Mouse (Mus musculus): ENCODE data around the gene Lrwd1.
"Not testable (repeated sequence)": the region's sequence is repeated elsewhere in the genome, so short reads cannot be mapped to it uniquely, and the experiment has no call there.

Lrwd1 gene

DNA sequence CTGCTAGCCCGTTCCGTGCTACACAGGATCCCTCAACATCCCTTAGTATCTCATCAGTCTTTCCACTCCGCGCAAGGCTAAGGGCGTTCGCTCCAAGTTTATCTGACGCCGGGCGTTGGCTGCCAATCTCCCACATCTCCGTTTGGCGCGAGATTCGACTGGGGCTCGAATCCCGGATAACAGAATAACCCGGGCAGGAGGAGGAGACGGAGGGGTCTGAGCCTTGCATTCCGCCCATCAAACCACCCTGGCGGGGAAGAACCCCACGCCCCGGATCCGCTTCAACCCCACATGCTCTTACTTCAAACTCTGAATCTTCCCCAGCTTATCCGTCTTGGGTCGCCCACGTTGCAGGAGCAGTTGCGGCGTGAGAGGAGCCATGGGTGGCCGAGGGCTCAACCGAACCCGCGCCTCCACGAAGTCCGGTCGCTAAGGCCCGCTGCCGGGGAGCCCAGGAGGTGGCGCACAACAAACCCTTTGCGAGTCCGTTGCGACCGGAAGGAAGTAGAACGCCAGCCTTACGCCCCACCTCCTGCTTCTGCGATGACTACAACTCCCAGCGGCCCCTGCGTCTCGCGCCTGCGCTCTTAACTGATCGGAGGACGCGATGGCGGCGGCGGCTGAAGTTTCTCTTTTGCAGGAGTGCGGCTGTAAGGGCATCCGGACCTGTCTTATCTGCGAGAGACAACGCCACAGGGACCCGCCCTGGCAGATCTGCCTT is at the start of gene Lrwd1, which contains the start of gene Alkbh4:
Lrwd1 (minus strand) TSS at position 504 of the 721 bp plus-strand sequence.
Alkbh4 (plus strand) TSS at position 576 of the 721 bp plus-strand sequence.
- peak; percentile 95 for DNase-seq

DNA sequence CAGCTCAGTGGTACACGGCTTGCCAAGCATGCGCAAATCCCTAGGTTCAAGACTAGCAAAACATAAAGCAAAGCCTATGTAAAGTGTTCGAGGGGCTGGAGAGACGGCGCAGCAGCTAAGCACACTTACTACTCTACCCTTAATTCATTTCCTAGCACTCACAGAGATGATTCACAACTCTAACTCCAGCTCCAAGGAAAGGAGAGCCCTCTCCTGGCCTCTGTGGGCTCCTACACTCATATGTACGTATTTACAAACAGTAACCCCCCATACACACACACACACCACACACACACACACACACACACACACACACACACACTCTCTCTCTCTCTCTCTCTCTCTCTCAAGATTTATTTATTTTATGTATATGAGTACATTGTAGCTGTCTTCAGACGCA is 47.9 kb upstream of the Lrwd1 start:
- DNase-seq, result no peak

DNA sequence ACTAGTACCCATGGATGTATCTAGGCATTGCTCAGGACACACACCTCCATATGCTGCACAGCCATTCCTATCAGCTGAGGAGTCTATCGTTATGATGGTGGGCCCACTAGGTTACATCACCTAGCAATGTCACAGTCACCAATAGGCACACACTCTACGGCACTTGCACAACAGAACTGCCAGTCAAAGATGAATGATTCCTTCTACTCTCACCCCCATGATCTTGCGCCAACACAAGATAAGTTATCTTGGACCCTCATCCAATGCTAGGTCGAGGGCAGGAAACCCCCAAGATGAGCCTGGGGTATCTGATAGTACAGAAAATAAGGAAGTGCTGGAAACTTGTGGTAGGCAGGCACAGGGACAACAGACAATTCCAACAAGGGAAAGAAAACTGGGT is 47.0 kb upstream of the Lrwd1 start:
- no peak for DNase-seq

DNA sequence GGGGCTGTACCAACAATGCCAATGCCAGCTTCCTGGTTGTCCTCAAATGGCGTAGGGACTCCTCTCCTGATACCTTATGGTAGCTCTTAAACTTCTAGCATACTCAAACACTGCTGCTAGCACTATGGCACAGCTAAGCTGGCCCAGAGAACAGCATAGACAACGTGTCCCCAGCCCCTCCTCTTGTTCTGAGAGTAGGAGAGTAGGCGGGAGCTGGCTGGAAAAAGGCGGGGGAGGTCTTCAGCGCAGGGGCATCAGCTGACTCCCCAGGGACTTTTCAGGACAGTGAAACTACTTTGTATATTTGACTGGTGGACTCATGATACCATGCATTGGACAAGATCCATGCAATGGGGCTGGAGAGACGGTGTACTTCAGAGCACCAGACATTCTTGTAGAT is 46.2 kb upstream of the Lrwd1 start:
- no peak for DNase-seq

DNA sequence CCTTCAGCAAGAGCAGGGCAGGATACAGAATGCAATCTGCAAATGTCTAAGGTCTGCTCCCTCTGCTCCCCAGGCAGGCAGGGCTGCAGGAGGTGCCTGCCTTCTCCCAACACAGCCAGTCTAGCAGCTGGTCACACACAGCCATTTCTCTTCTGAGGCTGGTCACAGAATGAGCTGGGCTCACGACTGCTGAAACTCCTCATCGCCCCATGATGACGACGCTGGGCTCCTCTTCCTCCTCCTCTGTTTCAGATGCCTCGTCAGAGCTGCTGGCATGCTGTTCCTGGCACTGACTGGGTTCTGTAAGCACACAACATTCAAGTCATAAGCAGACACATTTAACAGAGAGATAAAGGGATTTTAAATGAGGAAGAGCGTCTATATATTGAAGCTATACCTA is 45.3 kb upstream of the Lrwd1 start:
- DNase-seq, result no peak

DNA sequence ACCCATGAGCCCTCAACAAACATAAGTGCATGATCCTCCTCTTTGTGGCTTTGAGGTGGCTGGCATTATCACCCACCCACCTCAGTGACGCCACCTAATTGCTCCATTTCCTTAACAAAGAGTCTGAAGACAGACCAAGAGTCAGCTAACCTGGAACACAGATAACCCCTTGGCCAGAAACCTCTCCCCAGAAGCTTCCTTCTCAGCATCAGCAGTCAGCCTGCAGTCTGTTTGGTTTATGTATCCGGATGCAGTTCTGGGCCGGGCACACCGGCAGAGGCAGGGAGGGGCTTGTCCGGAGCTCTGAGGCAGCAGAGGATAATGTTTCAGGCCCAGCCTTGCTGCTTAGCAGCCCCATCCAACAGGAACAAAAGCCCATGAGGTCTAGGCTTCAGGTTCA is 43.7 kb upstream of the Lrwd1 start:
- DNase-seq, result no peak

DNA sequence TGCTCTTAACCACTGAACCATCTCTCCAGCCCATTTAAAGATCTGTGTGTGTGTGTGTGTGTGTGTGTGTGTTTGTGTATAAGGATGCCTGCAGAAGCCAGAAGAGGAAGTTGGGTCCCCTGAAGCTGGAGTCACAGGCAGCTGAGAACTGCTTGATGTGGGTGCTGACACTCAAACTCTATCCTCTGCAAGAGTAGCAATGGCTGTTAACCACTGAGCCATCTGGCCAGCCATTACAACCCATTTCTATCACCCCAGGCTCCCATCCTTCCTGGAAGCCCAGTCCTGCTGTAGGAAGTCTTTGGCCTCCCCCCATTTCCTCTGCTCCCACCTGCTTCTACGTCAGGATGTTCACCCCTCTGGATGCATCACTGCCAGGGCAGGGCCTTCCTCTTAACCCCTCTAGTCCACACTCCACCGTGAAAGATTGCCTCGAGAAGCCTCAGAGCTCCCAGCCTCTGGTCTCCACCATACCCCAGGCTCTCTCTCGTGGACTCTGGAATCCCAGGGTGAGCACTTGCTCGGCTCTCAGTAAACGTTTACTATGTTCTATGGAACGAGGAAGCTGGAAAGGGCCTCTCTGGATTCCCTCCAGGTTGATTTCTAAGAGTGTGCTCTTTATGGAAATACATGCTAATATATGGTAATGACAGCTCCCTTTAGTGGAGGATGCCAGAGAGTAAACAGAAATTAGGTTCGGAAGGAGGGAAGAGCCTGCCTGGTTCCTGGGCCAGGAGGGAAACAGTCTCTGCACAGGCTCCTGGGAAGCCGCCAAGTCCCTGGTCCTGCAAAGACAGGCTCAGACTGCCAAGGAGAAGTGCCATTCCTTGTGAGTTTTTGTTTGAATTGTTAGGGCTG is 38.0 kb upstream of the Lrwd1 start:
- peak; percentile 76 for DNase-seq

DNA sequence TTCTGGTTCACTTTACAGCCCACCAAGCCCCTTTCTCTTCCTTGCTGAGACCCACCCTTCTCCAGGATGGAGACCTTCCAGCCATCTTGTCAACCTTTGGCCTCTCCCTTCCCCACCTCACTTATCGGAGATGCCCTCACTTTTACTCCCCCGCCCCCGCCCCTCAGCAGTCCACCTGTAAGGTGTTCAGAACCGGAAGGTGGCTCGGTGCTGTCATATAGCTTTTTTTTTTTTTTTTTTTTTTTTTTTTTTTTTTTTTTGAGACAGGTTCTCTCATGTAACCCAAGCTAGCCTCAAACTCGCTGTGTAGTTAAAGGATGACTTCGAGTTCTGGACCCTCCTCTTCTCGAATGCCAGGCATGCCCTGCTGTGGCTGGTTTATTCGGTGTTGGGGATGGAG is 37.1 kb upstream of the Lrwd1 start:
- no peak for DNase-seq

DNA sequence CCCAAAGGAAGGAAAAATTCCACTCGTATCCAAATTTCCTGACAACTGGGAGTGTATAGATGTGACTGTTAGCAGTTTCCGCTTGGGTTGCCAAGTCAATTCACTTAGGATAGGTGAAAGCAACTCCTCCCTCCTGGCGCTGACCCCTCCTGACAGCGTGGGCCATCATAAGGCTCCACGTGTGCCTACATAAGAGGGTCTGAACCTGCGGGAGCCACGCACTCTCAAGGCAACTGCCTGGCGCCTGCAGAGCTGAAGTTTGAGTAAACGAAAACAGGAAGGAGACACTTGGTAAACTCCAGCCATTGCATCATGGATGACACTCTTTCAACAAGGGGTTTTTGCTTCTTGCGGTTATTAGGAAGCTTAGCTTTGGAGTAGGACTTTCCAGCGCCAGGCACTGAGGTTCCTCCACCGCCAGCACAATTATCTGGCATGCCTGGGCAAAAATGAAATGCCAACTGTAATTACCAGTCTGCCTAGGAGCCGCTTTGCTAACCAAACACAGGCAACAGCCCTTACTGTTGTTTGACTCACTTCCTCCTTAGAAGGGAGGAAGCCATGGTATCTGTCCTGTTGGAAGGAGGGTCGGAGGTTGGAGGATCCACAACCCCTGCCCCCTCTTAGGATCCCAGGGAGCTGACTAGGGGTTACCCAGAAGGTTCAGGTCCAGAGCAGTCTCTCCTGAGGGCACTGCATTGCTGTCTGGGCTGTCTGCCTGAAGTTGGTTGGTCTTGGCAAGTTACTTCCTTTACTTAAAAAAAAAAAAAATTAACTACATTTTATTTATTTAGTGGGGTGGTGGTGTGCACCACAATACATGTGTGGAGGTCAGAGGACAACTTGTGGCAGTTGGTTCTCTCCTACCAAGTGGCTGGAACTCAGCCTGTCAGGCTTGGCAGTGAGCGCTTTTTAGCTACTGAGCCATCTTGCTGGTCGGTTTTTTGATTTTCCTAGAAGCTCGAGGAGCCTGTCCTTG is 35.8 kb upstream of the Lrwd1 start:
- peak; percentile 19 for DNase-seq

DNA sequence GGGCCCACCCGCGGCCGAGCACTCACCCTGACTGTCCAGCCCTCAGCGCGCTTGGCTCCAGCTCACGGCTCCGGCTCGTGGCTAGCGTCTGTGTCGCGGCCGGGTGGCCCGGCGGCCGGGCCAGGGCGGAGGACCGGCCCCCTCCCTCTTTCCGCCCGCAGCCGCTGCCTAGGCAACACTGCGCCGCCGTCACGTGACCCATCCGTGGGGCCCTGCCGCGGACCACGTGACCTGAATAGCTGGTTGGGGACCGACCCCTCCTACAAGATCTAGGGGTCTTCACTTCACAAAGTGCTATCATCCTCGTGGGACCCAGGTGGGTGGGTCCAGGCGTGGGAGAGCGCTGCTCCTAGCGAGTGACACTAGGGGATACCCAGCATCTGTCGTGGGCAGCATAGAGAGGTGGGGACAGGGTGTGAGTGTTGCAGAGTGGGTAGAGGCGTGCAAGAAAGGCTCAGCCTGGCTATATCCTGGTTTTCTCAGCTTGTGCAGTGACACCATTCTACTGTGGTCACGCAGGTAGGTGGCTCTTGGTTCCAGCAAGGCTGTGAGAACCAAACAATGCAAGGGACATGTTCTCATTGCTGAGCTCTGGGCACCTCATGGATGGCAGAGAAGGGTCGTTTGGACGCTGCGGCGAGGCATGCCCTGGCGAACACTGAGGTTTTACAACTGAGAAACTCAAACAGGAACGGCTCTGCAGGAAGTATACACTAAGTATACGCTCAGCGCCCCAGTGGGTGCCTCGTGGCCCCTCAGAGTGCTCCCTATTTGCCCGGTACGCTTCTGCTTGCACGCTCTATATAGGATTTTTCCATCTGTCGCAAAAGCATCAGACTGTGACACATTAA is 34.9 kb upstream of the Lrwd1 start, which contains the start of gene Orai2:
Orai2 (minus strand) TSS at position 202 of the 851 bp plus-strand sequence.
- peak; percentile 70 for DNase-seq

DNA sequence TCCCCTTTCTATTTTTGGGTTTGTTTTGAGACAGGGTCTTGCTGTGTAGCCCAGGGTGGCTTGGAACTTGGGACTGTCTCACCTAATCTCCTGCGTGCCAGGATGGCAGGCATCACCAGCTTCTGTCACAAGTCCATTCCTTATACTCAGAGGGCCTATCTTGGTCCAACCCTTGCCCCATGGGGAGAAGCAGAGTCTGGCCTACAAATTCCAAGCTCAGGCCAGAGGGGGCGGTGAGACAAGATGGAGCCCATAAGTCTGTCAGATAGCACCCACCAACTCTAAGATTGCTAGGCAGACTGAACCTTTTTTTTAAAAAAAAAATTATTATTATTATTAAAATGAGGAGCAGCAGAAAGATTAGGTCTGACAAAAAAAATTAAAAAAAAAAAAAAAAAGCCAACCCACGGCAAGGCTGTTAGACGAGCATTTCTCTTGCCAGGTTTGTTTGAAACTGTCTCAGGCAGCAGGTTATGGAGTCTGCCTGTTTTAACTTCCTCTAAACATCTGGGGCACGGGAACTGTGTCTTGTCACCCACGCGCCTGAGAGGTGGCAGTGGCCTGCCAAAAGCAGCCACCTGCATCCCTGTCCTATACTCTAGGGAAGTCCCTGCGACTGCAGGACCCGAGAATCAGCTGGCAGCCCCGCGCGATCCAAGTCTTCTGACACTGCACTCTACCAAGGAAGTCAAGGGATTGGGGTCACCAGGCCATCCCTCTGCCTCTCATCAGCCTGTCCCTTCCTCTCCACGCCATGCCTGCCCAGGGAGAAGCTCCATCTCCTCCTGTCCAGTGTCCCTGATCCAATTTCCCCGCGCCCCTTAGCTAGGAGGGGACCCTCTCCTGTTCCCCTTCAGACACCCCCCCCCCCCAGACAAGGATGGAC is 34.0 kb upstream of the Lrwd1 start:
- DNase-seq, result peak; percentile 23

DNA sequence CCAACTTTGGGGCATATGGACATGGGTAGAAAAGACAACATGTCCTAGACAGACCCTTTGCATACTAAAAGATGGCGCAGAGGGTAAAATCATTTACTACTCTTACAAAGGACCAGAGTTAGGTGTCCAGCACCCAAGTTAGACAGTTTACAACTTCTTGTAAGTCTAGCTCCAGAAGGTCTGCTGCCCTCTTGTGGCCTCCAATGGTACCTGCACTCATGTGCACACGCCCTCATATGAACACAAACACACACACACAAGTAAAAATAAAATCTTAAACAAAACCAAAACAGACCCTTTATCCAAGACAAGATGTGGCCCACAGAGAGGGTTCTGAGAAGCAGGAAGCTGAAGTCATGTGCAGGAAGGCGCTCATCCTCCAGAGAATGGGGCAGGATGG is 32.2 kb upstream of the Lrwd1 start:
- DNase-seq, result no peak

DNA sequence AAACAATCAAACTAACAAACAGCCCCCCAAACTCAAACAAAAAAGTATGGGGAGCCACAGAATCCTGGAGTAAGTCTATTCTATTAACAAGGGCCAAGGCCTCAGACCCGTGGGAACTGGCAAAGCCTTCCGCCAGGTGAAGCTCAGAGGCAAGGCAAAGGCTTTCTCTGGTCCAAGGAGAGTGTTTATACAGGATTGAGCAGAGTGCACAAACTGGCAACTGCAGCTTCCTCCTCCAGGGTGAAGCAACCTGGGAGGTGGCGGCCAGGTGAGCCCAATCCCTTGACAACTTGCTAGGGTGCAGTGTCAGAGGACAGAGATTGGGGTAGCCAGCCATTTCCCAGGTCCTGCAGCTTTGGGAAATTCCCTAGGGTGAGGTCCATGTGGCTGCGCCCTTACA is 31.4 kb upstream of the Lrwd1 start:
- no peak for DNase-seq

DNA sequence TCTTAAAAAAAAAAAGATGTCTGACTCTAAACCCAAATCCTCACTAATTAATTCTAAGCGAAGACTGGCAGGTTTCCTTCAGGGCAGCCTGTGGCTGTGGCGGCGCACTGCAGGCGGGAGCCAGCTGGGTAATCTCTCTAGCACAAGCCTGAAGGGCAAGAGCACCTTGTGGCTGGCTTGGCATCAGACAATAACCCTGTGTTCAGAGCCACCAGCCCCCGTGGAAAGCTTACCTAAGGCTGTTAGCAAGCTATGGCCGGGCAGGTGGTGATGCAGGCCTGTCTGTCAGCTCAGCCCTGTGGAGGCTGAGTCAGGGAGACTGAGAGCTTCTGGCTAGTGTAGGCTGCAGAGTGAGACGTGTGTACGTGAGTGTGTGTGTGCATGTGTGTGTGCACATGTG is 29.4 kb upstream of the Lrwd1 start:
- DNase-seq, result no peak

DNA sequence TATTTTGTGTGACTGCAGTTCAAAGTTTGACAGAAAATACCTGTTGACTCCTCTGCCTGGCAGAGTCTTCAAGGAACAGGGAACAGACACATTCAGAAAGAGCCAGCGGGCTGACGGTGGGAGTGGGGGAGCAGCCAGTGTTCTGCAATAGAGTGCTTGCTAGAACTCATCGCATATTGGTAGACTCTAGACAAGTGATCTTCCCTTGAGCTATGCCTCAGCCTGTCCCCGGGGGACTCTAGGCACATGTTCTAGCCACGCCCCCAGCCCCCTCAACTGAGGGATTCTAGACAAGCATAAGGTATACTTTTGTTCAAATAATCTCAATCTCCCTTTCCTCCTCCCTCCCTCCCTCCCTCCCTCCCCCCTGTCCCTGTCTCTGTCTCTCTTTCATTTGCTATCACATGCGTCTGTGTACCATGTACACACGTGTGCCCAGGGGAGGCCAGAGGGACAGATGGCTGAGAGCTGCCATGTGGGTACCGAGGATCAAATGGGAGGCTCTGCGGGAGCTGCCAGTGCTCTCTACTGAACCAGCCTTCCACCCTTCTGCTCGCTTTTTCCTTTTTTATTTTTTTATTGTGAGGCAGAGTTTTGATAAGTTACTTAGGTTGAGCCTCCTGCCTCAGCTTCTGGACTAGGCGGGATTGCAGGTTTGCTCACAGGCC is 28.1 kb upstream of the Lrwd1 start:
- DNase-seq, result no peak

DNA sequence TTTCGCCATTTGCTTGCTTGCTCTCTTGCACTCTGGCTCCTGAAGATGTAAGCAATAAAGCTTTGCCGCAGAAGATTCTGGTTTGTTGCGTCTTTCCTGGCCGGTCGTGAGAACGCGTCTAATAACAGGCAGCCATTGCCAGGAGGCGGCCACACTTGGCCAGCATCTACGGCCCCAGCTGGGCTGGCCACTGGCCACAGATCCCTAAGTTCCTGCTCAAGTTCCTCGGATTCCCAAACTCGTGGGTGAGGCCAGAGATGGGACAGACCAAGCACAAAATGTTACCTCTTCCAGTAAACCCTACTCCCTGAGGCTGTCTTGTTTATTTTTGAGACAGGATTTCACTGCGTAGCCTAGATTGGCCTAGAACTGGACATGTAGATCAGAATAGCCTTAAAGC is 24.2 kb upstream of the Lrwd1 start:
- not testable (repeated sequence) for DNase-seq

DNA sequence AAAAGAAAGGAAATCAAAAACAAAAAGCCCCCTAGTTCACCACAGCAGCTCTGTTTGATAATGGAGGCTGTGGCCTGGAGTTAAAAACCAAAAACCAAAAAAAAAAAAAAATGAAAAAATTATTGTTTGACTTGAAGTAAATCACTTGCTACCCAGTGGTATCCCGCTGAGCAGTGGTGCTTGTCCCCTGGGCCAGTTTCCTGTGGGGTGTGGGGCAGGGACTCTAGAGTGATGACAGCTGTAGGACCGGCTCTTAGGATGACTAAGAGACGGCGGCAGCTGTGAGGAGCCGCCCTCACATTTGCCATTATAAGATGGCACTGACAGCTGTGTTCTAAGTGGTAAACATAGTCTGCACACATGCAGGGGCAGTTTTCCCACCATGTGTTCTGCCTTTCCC is 19.5 kb upstream of the Lrwd1 start:
- no peak for DNase-seq

DNA sequence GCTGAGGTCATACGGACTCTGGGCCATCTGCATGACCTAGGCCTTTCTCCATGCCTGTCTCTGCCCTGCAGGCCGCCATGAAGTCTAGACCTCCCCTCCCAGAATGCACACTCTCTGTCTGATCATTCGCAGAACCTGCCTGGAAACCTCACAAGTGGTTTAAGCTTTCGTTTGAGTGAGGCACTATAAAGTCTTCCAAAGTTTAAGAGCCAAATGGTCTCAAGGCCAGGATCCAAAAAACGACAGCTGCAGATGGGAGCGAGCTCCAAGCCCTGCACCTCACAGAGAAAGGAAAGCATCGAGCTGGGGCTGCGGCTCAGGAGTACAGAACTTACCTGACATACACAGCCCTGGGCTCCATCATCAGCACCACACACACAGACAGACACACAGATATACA is 16.5 kb upstream of the Lrwd1 start:
- DNase-seq, result no peak

DNA sequence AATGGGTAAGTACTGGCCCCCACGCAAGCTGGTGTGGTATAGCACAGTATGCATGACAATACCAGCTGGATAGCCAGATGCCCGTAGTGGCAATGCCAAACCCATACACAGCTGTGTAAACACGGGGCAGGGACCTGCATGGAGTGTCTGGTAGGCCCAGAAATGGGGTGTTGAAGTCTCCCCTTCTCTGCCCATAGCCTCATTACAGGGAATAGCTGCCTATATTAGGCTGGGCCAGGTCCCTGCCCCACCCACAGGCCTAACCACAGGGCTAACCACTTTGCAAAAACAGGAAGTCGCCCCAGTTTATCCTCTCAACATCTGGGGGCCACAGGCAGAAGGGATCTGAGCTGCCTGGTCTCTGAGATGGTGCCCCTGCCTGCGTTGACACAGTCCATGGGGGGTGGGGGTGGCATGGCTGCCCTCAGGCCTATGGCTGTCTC is 13.3 kb upstream of the Lrwd1 start:
- not testable (repeated sequence) for DNase-seq

DNA sequence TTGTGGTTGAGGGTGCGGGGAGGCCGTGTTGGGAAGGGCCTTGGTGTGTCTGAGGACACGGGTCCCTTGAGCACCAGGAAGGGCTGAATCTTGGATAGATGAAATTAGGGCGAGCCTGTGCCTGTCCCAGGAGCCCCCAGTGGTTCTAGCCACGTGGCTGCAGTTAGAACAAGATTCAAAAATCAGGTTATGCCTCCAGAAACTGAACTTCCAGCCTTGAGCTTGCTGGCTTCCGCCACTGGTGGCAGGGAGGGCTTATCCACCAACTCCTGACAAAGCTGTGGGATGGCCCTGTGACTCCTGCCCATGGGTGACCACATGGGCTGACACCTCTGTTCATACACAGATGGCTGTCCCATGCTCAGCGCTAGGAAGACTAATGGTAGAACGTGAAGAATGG is 11.8 kb upstream of the Lrwd1 start:
- DNase-seq, result no peak
